8 mouse cellular contexts compared by ENCODE assay signal in the genomic region with DNA sequence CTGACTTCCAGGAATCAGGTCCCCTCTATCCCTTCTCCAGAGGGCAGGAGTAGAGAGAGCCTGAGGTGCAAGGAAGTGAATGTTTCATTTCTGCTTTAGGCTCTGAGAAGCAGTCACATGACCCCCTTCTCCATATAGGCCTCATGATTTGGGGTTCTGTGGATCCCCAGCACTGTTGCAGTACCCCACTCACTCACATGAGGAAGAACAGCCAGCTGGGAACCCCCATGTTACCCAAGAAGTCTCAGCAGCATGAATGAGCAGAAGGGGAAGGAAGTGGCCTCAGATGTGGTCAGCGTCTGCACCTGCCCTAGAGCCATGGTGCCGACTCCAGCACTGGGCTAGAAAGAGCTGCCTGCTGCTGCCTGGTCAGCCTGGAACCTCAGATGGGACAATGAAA. TPM values are rescaled to one million over a fixed set of nuclear protein-coding genes. Genes with fewer than 3 reads are reported as not detected.
DNase-seq lines count a peak whose midpoint lies in the region; ATAC-seq lines count a peak whose summit lies in the region.

No protein-coding gene starts in this region.

- ATAC-seq in cerebellum, adult (ENCODE audit: insufficient number of reproducible peaks, low FRiP score, low TSS enrichment): no peak
- ATAC-seq in embryonic facial prominence, embryonic 13.5 days (ENCODE audit: insufficient number of reproducible peaks, insufficient read depth, low FRiP score, low TSS enrichment, low read depth): no peak
- no peak for ATAC-seq in intestine, embryonic 15.5 days
- no peak for ATAC-seq in midbrain, embryonic 16.5 days

- H3K27ac ChIP-seq in embryonic facial prominence, embryonic 13.5 days: peak overlapping the region; percentile 81; the same call in 1 of the 2 replicates
- H3K27ac ChIP-seq in intestine, embryonic 15.5 days: 0 out of 2 replicates have a peak overlapping the region, but pooled peaks have one; percentile 72
- peak overlapping the region; percentile 72; the same call in 1 of the 2 replicates for H3K27ac ChIP-seq in midbrain, embryonic 16.5 days (ENCODE audit: low read length)

- 87% methylated on average over 2 of the region's 2 CpGs for WGBS in embryonic facial prominence, embryonic 13.5 days
- WGBS in intestine, embryonic 15.5 days: 73% methylated on average over 2 of the region's 2 CpGs
- 77% methylated on average over 2 of the region's 2 CpGs for WGBS in midbrain, embryonic 16.5 days

- no peak overlapping the region for H3K4me3 ChIP-seq in embryonic facial prominence, embryonic 13.5 days
- H3K4me3 ChIP-seq in intestine, embryonic 15.5 days (replicated peaks): no peak overlapping the region
- no peak overlapping the region for H3K4me3 ChIP-seq in midbrain, embryonic 16.5 days (ENCODE audit: low read depth, low read length)

- no peaks in the 10 kb centered on the region for H3K27me3 ChIP-seq in embryonic facial prominence, embryonic 13.5 days
- H3K27me3 ChIP-seq in intestine, embryonic 15.5 days (replicated peaks): no peaks in the 10 kb centered on the region
- H3K27me3 ChIP-seq in midbrain, embryonic 16.5 days (ENCODE audit: control insufficient read depth, insufficient read depth, low read depth, low read length): no peaks in the 10 kb centered on the region

- H3K4me1 ChIP-seq in embryonic facial prominence, embryonic 13.5 days: peaks cover 58% of the 10 kb centered on the region
- peaks cover 61% of the 10 kb centered on the region for H3K4me1 ChIP-seq in intestine, embryonic 15.5 days (replicated peaks)
- H3K4me1 ChIP-seq in midbrain, embryonic 16.5 days (ENCODE audit: control insufficient read depth, insufficient read depth, low read length): peaks cover 48% of the 10 kb centered on the region

- DNase-seq in cerebellum, adult 9-11 months: peak; percentile 42
- DNase-seq in frontal cortex, adult 2 months (ENCODE audit: extremely low spot score in 1 of 2, low spot score in 1 of 2): no peak
- DNase-seq in right cerebral cortex, adult 18-20 months: no peak
- no peak for DNase-seq in cerebellum, postnatal 10 days

- no peak overlapping the region for H3K4me2 ChIP-seq in embryonic facial prominence, embryonic 13.5 days
- H3K4me2 ChIP-seq in intestine, embryonic 15.5 days (replicated peaks): no peak overlapping the region
- no peak overlapping the region for H3K4me2 ChIP-seq in midbrain, embryonic 16.5 days (ENCODE audit: low read length)

- peaks cover 56% of the 10 kb centered on the region for H3K36me3 ChIP-seq in embryonic facial prominence, embryonic 13.5 days
- peaks cover 13% of the 10 kb centered on the region for H3K36me3 ChIP-seq in intestine, embryonic 15.5 days
- peaks cover 29% of the 10 kb centered on the region for H3K36me3 ChIP-seq in midbrain, embryonic 16.5 days (ENCODE audit: control insufficient read depth, insufficient read depth, low read length)

- peak overlapping the region; percentile 61 for H3K9ac ChIP-seq in embryonic facial prominence, embryonic 13.5 days
- H3K9ac ChIP-seq in intestine, embryonic 15.5 days: no peak overlapping the region
- H3K9ac ChIP-seq in midbrain, embryonic 16.5 days (ENCODE audit: low read depth, low read length): 0 out of 2 replicates have a peak overlapping the region, but pooled peaks have one; percentile 52

- H3K9me3 ChIP-seq in embryonic facial prominence, embryonic 13.5 days: no peaks in the 10 kb centered on the region
- no peaks in the 10 kb centered on the region for H3K9me3 ChIP-seq in intestine, embryonic 15.5 days
- no peaks in the 10 kb centered on the region for H3K9me3 ChIP-seq in midbrain, embryonic 16.5 days (replicated peaks; ENCODE audit: control insufficient read depth, low read length, poor library complexity, severe bottlenecking)

RNA-seq across cellular contexts. Expression of a gene that starts 23.3 kb away (rescaled TPM):
- polyA plus RNA-seq in embryonic facial prominence, embryonic 13.5 days (2015; fragmentation: Nextera tagmentation; extraction: Ambion mirVana): 0.17 TPM in 1 of 2 replicates, not detected in the other
- 159 and 428 TPM in 2 replicates for polyA plus RNA-seq in intestine, embryonic 15.5 days (2015; fragmentation: Nextera tagmentation; extraction: Ambion mirVana)
- not detected in 2 replicates for polyA plus RNA-seq in midbrain, embryonic 16.5 days (2015; fragmentation: Nextera tagmentation; extraction: Ambion mirVana)
- polyA plus RNA-seq in frontal cortex, adult 2 months (2012; rRNA removed): 0.10 TPM in 1 of 2 replicates, not detected in the other

RNA-seq across cellular contexts. Expression of a gene that starts 27.0 kb away (rescaled TPM):
- polyA plus RNA-seq in embryonic facial prominence, embryonic 13.5 days (2015; fragmentation: Nextera tagmentation; extraction: Ambion mirVana): 56.9 and 61.3 TPM in 2 replicates
- 27.9 and 28.3 TPM in 2 replicates for polyA plus RNA-seq in intestine, embryonic 15.5 days (2015; fragmentation: Nextera tagmentation; extraction: Ambion mirVana)
- polyA plus RNA-seq in midbrain, embryonic 16.5 days (2015; fragmentation: Nextera tagmentation; extraction: Ambion mirVana): 78.4 and 82.0 TPM in 2 replicates
- 90.9 and 92.7 TPM in 2 replicates for polyA plus RNA-seq in frontal cortex, adult 2 months (2012; rRNA removed)

RNA-seq across cellular contexts. Expression of a gene that starts 34.1 kb away (rescaled TPM):
- polyA plus RNA-seq in embryonic facial prominence, embryonic 13.5 days (2015; fragmentation: Nextera tagmentation; extraction: Ambion mirVana): 1.4 TPM in 1 of 2 replicates, not detected in the other
- 11.8 and 11.9 TPM in 2 replicates for polyA plus RNA-seq in intestine, embryonic 15.5 days (2015; fragmentation: Nextera tagmentation; extraction: Ambion mirVana)
- 2.3 and 3.6 TPM in 2 replicates for polyA plus RNA-seq in midbrain, embryonic 16.5 days (2015; fragmentation: Nextera tagmentation; extraction: Ambion mirVana)
- 0.54 TPM in 1 of 2 replicates, not detected in the other for polyA plus RNA-seq in frontal cortex, adult 2 months (2012; rRNA removed)

RNA-seq across cellular contexts. Expression of a gene that starts 43.3 kb away (rescaled TPM):
- polyA plus RNA-seq in embryonic facial prominence, embryonic 13.5 days (2015; fragmentation: Nextera tagmentation; extraction: Ambion mirVana): 0.35 and 0.58 TPM in 2 replicates
- 3.7 and 4.0 TPM in 2 replicates for polyA plus RNA-seq in intestine, embryonic 15.5 days (2015; fragmentation: Nextera tagmentation; extraction: Ambion mirVana)
- polyA plus RNA-seq in midbrain, embryonic 16.5 days (2015; fragmentation: Nextera tagmentation; extraction: Ambion mirVana): 1.1 and 1.2 TPM in 2 replicates
- 1.3 and 1.4 TPM in 2 replicates for polyA plus RNA-seq in frontal cortex, adult 2 months (2012; rRNA removed)

RNA-seq across cellular contexts. Expression of a gene that starts 43.6 kb away (rescaled TPM):
- 50.4 and 51.6 TPM in 2 replicates for polyA plus RNA-seq in embryonic facial prominence, embryonic 13.5 days (2015; fragmentation: Nextera tagmentation; extraction: Ambion mirVana)
- polyA plus RNA-seq in intestine, embryonic 15.5 days (2015; fragmentation: Nextera tagmentation; extraction: Ambion mirVana): 31.8 and 33.8 TPM in 2 replicates
- polyA plus RNA-seq in midbrain, embryonic 16.5 days (2015; fragmentation: Nextera tagmentation; extraction: Ambion mirVana): 42.3 and 46.3 TPM in 2 replicates
- 21.8 and 23.8 TPM in 2 replicates for polyA plus RNA-seq in frontal cortex, adult 2 months (2012; rRNA removed)

Comparison
In these comparisons a context has a peak if more than half of its experiments do, and no peak if none do; other contexts are left out.
1. RNA of a gene that starts 23.3 kb away (polyA plus RNA-seq): 159 to 428 TPM in intestine, embryonic 15.5 days; 0.10 TPM in frontal cortex, adult 2 months, not detected in midbrain, embryonic 16.5 days and 0.17 TPM in embryonic facial prominence, embryonic 13.5 days; every median in the first group is over 100 times any median in the second.
2. Peak in every context shown above with its lines, with median percentiles within 50 percentile points of each other: H3K27ac ChIP-seq.